Mouse (Mus musculus) spleen, adult 18-20 months (tissue): ENCODE data around the gene 1700001O22Rik.

Experiments used
- DNase-seq, 2 experiments: peaks; one replicate each; pipeline ENCODE4 v3.0.0; 2022; ENCODE audit warnings: mixed read lengths in 2 of 2

1700001O22Rik gene

GRCm38 (mm10) chr2:30777266-30777665, 26.2 kb downstream of the 1700001O22Rik start:
- DNase-seq: no peak

GRCm38 (mm10) chr2:30775955-30776354, 27.5 kb downstream of the 1700001O22Rik start:
- no peak for DNase-seq

DNA sequence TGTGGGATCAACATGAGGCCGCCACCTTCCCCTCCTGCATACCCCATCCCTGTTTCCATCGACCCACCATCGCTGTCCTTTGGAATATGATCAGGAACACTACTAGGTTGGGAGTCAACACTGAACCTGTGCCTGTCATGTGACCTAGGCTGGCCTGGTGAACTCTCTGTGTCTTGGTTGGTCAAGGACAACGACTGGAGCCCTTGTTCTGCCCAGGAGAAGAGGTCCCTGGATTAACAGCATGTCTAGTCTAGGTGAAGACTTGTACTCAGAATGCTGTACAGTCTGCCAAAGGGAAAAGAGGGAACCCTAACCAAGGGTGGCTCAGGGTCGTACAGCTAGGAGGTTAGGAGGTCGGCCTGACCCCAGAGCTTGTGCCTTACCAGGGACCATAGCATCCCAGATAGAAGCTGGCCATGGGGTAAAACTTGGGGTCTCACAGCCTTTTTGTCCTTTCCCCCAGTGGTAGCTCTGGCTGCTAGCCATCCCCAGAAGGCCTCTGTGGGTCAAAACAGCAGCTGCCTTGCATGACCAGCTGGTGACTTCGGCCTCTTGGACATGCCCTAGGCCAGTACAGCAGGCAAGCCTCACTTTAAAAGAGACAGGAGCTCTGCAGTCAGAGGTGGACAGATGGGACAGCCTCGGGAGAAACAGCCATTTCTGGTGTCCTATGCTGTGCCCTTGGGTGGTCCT, 30.0 kb downstream of the 1700001O22Rik start:
- no peak for DNase-seq

- no peak for DNase-seq
These were observed 30.7 kb downstream of the 1700001O22Rik start for GRCm38 (mm10) chr2:30772581-30773312.

DNA sequence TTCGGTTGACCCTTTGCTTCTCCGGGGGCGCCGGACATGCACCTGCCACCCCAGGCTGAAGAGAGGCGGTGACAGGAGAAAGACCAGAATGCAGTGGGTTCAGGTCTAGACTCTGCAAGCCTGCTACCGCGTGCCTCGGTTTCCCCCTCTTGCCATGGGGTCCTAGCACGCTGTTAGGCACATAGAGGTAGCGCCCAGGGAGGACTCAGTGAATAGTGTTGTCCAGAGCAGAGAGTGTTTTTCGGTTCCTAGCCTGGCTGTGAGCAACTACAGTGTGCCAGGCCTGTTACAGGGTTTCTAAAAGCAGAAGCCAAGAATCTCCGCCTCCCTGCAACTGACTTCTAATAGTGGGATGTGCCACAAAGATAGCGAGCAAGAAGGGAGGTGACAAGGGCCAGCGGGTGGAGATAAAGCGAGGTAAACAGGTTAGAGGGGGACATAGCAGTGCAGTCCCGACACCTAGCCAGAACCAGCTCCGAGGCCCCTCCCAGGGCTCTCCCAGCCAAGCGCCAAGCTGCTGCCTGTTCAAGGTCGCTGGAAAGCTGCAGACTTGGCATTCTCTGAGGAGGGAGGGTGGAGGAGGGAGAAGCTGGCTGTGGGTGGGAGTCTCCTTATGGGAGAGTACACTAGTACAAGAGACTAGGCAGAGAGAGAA, 31.5 kb downstream of the 1700001O22Rik start:
- peak in 1 of 2 experiments; percentile 17 for DNase-seq

- no peak for DNase-seq
These were observed 32.1 kb downstream of the 1700001O22Rik start for GRCm38 (mm10) chr2:30771368-30771805.

GRCm38 (mm10) chr2:30769187-30769586, 34.3 kb downstream of the 1700001O22Rik start:
- DNase-seq: peak in 1 of 2 experiments; percentile 16

- no peak for DNase-seq
These were observed 34.9 kb downstream of the 1700001O22Rik start for GRCm38 (mm10) chr2:30768529-30768928.

DNA sequence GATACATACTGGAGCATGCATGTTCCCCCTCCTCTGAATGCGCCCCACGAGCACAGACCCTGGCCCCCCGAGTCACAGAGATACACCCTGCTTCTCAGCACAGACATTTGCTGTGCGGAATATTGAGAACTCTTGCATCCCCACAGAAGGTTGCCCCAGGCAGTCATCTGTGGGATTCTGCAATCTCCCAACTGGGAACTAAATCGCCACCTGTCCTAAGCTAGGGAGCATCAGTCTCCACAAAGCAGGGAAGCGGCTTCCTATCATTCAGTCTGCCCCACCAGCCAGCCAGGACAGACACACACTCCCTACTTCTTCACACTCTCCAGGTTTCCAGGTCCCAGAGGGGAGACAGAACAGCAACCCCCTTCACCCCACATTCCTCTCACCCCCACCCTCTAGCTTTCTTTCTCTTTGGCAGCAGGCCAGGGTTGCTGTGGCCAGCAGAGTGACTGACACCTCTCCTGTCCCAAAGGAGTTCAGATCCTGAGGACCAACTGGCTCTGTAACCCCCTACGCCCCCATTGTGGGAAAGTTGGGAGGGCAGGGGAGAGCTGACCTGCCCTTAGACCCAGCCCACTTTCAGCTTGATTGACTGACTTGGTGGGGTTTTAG, 35.7 kb downstream of the 1700001O22Rik start:
- DNase-seq: no peak

GRCm38 (mm10) chr2:30766446-30766845, 37.0 kb downstream of the 1700001O22Rik start:
- DNase-seq: no peak

GRCm38 (mm10) chr2:30760706-30761105, 42.8 kb downstream of the 1700001O22Rik start:
- DNase-seq: no peak

DNA sequence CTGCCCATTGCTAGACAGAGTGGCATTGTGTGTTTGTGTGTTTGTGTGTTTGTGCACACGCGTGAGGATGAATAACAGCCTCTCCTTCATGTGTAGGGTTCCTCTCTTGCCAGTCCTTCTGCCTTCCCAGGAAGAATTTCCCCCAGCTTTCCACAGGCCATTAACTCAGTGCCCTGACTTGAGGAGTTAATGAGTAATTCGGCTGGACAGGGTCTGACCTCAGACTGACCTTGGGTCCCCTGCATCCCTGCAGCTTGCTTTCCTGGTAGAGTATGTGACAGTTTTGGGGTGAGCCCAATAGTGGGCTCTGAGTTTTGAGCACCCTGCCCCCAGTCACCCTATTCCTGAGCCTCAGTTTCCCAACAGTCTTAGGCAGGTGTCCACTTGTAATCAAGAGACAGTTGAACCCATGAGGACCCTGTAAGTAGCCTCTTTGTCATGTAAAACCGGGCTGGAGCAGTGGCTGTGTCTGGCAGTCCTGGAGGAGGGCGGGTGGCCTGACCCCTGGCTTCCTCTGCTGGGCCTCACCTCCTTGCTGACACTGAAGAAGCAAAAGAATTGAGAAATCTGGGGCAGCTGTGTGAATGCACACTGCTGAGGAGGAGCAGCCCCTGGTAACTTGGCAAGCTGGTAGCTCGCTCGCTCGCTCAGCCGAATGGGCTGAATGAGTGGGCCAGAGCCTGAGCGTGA, 43.5 kb downstream of the 1700001O22Rik start:
- no peak for DNase-seq

DNA sequence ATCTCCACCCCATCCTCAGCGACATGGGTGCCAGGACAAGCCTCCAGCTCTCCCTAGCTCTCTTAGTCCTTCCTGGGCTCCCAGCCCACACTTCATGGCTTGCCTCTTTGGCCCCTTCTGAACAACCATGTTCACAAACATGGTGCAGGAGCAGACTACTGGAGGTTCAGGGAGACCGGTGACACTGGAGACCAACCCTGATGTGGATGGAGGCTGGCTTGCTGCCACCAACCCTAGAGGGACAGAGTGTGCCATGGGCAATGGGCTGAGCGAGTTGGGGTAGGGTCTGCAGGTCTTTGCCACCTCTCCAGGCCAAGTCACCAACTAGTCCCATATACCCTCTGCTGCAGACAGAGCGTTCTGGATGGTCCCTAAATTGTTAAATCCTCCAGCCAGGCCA, 44.0 kb downstream of the 1700001O22Rik start:
- DNase-seq: no peak

- DNase-seq: no peak
These were observed 44.4 kb downstream of the 1700001O22Rik start for GRCm38 (mm10) chr2:30759088-30759374.

- peak in 1 of 2 experiments; percentile 29 for DNase-seq
These were observed 44.9 kb downstream of the 1700001O22Rik start for GRCm38 (mm10) chr2:30758341-30759087.

- DNase-seq: no peak
These were observed 46.3 kb downstream of the 1700001O22Rik start for GRCm38 (mm10) chr2:30756962-30757715.

- DNase-seq: no peak
These were observed 47.3 kb downstream of the 1700001O22Rik start for GRCm38 (mm10) chr2:30755985-30756765.

GRCm38 (mm10) chr2:30754831-30755230, 48.6 kb downstream of the 1700001O22Rik start:
- DNase-seq: no peak

GRCm38 (mm10) chr2:30753219-30753618, 50.2 kb downstream of the 1700001O22Rik start:
- no peak for DNase-seq

DNA sequence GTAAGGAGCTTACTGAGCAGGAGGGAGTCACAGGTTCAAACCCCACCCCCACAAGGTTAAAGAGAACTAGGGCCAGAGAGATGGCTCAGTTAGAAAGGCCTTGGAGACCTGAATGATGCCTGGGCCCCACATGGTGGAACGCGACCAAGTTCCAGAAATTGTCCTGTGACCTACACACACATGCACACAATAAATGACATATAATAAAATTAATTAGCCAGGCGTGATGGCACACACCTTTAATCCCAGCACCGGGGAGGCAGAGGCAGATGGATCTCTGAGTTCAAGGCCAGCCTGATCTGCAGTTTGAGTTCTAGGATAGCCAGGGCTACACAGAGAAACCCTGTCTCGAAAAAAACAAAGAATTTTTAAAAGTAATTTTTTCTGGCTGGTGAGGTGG, 51.0 kb downstream of the 1700001O22Rik start:
- DNase-seq: no peak
